Mouse (Mus musculus) liver, adult 2 months (tissue): ENCODE data around the gene Megf11. TPM values are rescaled to one million over a fixed set of nuclear protein-coding genes. Genes with fewer than 3 reads are reported as not detected.

Experiments
- DNase-seq: peaks from one replicate; pipeline ENCODE4 v3.0.0-alpha.2; 2011; ENCODE audit warnings: low read depth, low spot score; ENCODE audit errors: extremely low read depth
- H3K27ac ChIP-seq: fragments of 200-500 bp; replicated peaks from 2 replicates; pipeline ENCODE4 v1.5.1; 2012; ENCODE audit warnings: low read depth, mild to moderate bottlenecking, control low read depth, inconsistent platforms, low read length; ENCODE audit not compliant: insufficient read depth
- H3K27me3 ChIP-seq: fragments of 200-500 bp; 2 replicates; pipeline ENCODE4 v1.6.1; 2012; ENCODE audit warnings: mild to moderate bottlenecking, moderate library complexity, low read length, inconsistent platforms; ENCODE audit not compliant: control insufficient read depth, insufficient read depth
- H3K36me3 ChIP-seq: fragments of 200-500 bp; 2 replicates; pipeline ENCODE4 v1.6.1; 2012; ENCODE audit warnings: low read length, inconsistent platforms; ENCODE audit not compliant: control insufficient read depth, insufficient read depth
- H3K4me1 ChIP-seq: fragments of 200-500 bp; 2 replicates; pipeline ENCODE4 v1.6.1; 2011; ENCODE audit warnings: low read length; ENCODE audit not compliant: control insufficient read depth, insufficient read depth
- H3K4me3 ChIP-seq: fragments of 200-500 bp; 2 replicates; pipeline ENCODE4 v1.5.1; 2011; ENCODE audit warnings: low read depth, mild to moderate bottlenecking, control low read depth, low read length, moderate library complexity; ENCODE audit not compliant: insufficient read depth
- H3K79me2 ChIP-seq: fragments of 200-500 bp; 2 replicates; pipeline ENCODE4 v1.6.1; 2012; ENCODE audit warnings: inconsistent platforms, mild to moderate bottlenecking, low read length, moderate library complexity; ENCODE audit not compliant: control insufficient read depth, insufficient read depth
- H3K9ac ChIP-seq: fragments of 200-500 bp; 2 replicates; pipeline ENCODE4 v1.6.1; 2012; ENCODE audit warnings: low read depth, mild to moderate bottlenecking, control low read depth, inconsistent platforms, low read length
- CTCF ChIP-seq: fragments of 200-500 bp; IDR thresholded peaks from 2 replicates; pipeline ENCODE4 v1.5.1; 2011; ENCODE audit warnings: low read depth, low read length, control low read depth
- POLR2A ChIP-seq: fragments of 200-500 bp; IDR thresholded peaks from 2 replicates; pipeline ENCODE4 v1.6.1; 2011; ENCODE audit warnings: low read length, control low read depth; ENCODE audit not compliant: insufficient read depth; ENCODE audit errors: extremely low read depth
- WGBS: fragments of 180-500 bp; shearing (Covaris S2); methylation state at CpG from one replicate; pipeline ENCODE4 v1.1.7; 2018; 5-methylcytosine and 5-hydroxymethylcytosine counted together
- polyA plus RNA-seq: library from polyadenylated mRNA; depleted of rRNA; stranded (reverse); fragments of >200 nt; gene quantifications from 2 replicates; pipeline ENCODE4 v1.2.3, GENCODE M21; 2012
- total RNA-seq: library from RNA; depleted of rRNA; stranded (reverse); fragments of >200 nt; gene quantifications from 2 replicates; pipeline ENCODE4 v1.2.3, GENCODE M21; 2014

The Megf11 gene
- total and polyA plus RNA-seq, 2 experiments, result 0.09 to 0.13 TPM

DNA sequence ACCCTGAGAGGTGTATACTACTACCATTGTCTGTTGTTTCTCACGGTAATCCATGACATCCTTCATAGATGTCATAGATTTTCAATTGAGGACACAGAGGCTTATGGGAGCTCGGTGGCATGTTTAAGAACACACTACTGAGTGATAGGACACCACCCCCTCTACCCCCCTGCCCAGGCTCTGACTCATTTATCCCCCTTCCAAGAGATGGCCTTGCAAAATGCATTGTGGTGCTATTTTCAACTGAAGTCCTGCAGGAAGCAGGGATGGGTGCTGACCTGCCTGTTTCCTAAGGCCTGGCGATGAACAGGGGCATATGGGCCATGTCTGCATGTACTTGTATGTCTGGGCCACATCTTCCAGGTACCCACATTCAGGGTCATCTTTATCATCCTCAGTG, 119.0 kb downstream of the Megf11 start:
- H3K4me1 ChIP-seq, result 0 out of 2 replicates have a peak, but pooled peaks cover 1% of the 10 kb centered on the region
- TF ChIP-seq CTCF (no peak), POLR2A (no peak)
- H3K4me3 ChIP-seq, result no peak overlapping the region
- H3K36me3 ChIP-seq, result no peaks in the 10 kb centered on the region
- no peak for DNase-seq
- H3K27me3 ChIP-seq, result no peaks in the 10 kb centered on the region
- no peak overlapping the region for H3K9ac ChIP-seq
- H3K79me2 ChIP-seq, result no peaks in the 10 kb centered on the region
- no peak overlapping the region for H3K27ac ChIP-seq
- 93% methylated on average over 3 of the region's 3 CpGs for WGBS

DNA sequence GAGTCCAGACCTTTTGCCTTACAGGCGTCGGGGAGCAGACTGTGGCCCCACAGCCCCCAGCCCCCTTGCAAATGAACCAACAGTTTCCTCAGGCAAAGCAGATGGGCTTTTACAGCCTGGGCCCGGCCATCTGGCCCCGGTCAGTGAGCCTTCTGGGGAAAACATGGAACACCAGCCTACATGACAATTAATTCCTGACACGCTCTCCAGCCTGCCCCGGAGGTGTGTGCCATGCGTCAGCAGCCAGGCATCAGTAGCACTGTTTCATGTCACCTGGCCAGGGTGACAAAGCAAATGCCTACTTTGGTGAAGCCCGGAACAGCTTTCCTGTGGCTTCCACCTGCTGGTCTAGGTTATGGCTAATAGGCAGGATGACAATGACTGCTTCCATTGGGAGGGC, 119.5 kb downstream of the Megf11 start:
- no peak for DNase-seq
- H3K27me3 ChIP-seq, result no peaks in the 10 kb centered on the region
- no peak overlapping the region for H3K27ac ChIP-seq
- H3K79me2 ChIP-seq, result no peaks in the 10 kb centered on the region
- no peak overlapping the region for H3K9ac ChIP-seq
- TF ChIP-seq CTCF (no peak), POLR2A (no peak)
- WGBS, result 96% methylated on average over 8 of the region's 8 CpGs
- H3K4me3 ChIP-seq, result no peak overlapping the region
- no peaks in the 10 kb centered on the region for H3K36me3 ChIP-seq
- 0 out of 2 replicates have a peak, but pooled peaks cover 1% of the 10 kb centered on the region for H3K4me1 ChIP-seq

- no peak overlapping the region for H3K9ac ChIP-seq
- no peaks in the 10 kb centered on the region for H3K27me3 ChIP-seq
- 0 out of 2 replicates have a peak, but pooled peaks cover 1% of the 10 kb centered on the region for H3K4me1 ChIP-seq
- no peak overlapping the region for H3K4me3 ChIP-seq
- no peaks in the 10 kb centered on the region for H3K79me2 ChIP-seq
- WGBS, result 72% methylated on average over 11 of the region's 11 CpGs
- DNase-seq, result peak; percentile 18
- no peak overlapping the region for H3K27ac ChIP-seq
- no peak for TF ChIP-seq CTCF
- no peak for TF ChIP-seq POLR2A
- no peaks in the 10 kb centered on the region for H3K36me3 ChIP-seq
Observed at GRCm38 (mm10) chr9:64506440-64507206, 121.2 kb downstream of the Megf11 start.

GRCm38 (mm10) chr9:64507207-64507517, 121.7 kb downstream of the Megf11 start:
- 71% methylated on average over 6 of the region's 6 CpGs for WGBS
- Histone ChIP-seq H3K27me3 (no peaks in the 10 kb centered on the region), H3K4me3 (no peak overlapping the region), H3K9ac (no peak overlapping the region), H3K36me3 (no peaks in the 10 kb centered on the region), H3K79me2 (no peaks in the 10 kb centered on the region), H3K4me1 (0 out of 2 replicates have a peak, but pooled peaks cover 1% of the 10 kb centered on the region), H3K27ac (no peak overlapping the region)
- DNase-seq, result no peak
- TF ChIP-seq CTCF (no peak), POLR2A (no peak)

DNA sequence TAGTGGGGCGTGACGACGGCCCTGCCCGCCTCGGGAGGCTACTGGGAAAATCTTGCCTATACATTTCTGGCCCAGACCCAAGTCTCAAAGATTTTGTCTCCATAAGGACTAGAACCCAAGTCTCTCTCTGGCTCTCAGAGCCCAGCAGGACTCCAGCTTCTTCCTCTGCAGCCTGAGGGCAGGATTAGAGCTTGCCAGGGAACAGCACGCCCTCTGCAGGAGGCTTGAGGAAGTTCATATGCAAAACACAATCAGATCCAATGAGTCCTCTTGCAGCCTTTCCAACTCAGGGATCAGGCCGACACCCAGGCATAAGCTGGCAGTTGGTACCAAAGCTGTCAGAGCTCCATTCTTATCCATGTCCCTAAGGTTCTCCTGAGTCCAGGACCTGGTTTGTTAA, 122.6 kb downstream of the Megf11 start:
- WGBS, result 75% methylated on average over 7 of the region's 7 CpGs
- H3K4me1 ChIP-seq, result 0 out of 2 replicates have a peak, but pooled peaks cover 1% of the 10 kb centered on the region
- no peaks in the 10 kb centered on the region for H3K79me2 ChIP-seq
- no peaks in the 10 kb centered on the region for H3K36me3 ChIP-seq
- no peaks in the 10 kb centered on the region for H3K27me3 ChIP-seq
- H3K4me3 ChIP-seq, result no peak overlapping the region
- TF ChIP-seq POLR2A (no peak), CTCF (peak; percentile 47)
- H3K27ac ChIP-seq, result no peak overlapping the region
- no peak overlapping the region for H3K9ac ChIP-seq
- DNase-seq, result no peak

DNA sequence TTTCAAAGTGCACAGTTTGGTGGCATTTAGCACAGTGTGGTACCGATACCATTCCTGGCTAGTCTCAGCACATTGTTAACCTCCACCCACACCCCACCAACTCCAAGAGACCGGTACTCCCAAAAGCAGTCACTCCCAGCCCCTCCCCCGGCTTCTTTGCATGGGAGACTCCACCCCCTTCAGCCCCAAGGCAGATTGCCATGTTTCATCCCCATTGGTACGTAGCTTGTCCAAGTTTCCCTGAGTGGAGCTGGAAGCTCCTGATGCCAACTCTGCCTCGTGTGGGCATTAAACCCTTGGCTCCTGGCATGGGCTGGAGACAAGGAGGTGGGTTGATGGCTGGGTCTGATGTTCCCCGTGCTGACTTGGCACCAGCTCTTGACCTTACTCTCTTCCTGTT, 129.4 kb downstream of the Megf11 start:
- H3K9ac ChIP-seq, result no peak overlapping the region
- WGBS, result 62% methylated on average over 6 of the region's 6 CpGs

More for the DNA sequence above, 129.4 kb downstream of the Megf11 start:
- H3K79me2 ChIP-seq, result no peaks in the 10 kb centered on the region
- H3K27ac ChIP-seq, result no peak overlapping the region
- H3K27me3 ChIP-seq, result no peaks in the 10 kb centered on the region
- no peak for DNase-seq
- no peak overlapping the region for H3K4me3 ChIP-seq
- H3K4me1 ChIP-seq, result no peaks in the 10 kb centered on the region
- H3K36me3 ChIP-seq, result no peaks in the 10 kb centered on the region
- TF ChIP-seq CTCF, result no peak
- no peak for TF ChIP-seq POLR2A
